Mouse (Mus musculus): ENCODE data around the gene Arhgap6. TPM values are rescaled to one million over a fixed set of nuclear protein-coding genes. Genes with fewer than 3 reads are reported as not detected.
A peak's percentile ranks its signal among the peaks of the same experiment; 100 is the strongest.

Gene Arhgap6
- 1.5 and 1.9 TPM in 2 replicates for polyA plus RNA-seq (2012; ENCODE audit: insufficient read depth, insufficient read length, missing spikeins)

DNA sequence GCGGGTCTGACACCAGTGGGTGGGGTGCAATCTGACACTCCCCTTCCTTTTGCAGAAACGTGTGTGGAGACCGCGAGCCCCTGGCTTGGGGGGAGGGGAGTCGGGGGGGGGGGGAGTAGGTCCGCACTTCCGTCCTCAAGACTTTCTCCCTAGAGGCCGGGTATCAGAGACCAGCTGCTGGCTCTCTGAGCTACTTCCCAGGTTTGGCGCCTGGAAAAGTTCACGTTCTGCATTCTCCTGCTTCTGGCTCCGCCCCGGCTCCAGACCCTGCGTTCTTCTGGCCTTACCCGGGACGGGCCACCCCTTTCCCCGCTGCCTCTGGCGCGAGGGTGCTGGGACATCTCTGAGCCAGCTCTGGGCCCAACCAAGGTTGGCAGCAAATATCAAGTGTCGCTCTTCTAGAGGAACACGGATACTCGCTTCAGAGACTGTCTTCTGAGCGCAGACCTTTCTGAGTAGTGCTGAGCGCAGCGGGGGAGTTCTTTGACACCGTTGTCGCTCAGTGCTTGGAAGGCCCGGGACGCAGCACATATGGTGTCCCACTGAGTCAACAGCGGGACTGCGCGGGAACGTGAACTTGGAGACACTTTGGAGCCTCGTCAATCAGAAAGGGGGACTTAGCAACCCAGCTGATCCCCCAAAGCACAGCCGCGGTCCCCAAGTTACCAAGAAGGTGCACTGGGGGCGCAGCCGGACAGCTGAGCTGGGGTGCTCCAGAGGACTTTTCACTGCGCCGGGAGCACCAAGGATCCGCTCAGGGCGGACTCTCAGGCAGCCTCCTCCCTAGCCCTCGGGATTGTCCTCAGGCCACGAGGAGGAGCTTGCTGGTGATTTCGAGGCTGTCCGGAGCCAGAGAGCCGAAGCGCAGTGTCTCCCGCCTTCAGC is at the start of gene Arhgap6:
TSS of gene Arhgap6 (plus strand) at position 126 of the 885 bp plus-strand sequence.
- H3K27ac ChIP-seq (replicated peaks; ENCODE audit: low read depth, low read length) = no peak within 1 kb of the TSS
- no peaks in the 10 kb centered on the region for H3K4me1 ChIP-seq (ENCODE audit: control insufficient read depth, insufficient read depth, insufficient read length, low read length)
- H3K4me3 ChIP-seq (ENCODE audit: insufficient read depth, low read depth, low read length) = peak within 1 kb of the TSS; percentile 59

DNA sequence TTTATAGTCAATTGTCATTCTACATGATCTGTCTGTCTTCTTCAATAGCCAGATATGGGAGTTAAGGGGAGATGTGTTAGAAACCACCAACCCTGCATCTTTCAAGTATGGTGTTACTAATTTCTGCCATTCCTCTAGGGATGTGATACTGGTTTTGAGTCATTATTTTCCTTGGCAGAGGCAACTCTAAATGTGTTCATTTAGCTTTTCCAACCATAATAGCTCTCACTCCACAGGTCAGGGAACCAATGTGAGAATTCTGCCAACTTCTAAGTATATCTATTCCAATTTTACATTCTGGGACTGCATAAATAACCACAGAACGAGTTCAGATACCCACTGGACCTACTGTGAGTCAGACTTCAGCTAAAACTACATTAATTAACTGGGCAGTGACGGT is 47.9 kb upstream of the Arhgap6 start:
- H3K27ac ChIP-seq (replicated peaks; ENCODE audit: low read depth, low read length) = no peak overlapping the region
- H3K4me3 ChIP-seq (ENCODE audit: insufficient read depth, low read depth, low read length) = no peak overlapping the region
- H3K4me1 ChIP-seq (ENCODE audit: control insufficient read depth, insufficient read depth, insufficient read length, low read length) = no peaks in the 10 kb centered on the region

DNA sequence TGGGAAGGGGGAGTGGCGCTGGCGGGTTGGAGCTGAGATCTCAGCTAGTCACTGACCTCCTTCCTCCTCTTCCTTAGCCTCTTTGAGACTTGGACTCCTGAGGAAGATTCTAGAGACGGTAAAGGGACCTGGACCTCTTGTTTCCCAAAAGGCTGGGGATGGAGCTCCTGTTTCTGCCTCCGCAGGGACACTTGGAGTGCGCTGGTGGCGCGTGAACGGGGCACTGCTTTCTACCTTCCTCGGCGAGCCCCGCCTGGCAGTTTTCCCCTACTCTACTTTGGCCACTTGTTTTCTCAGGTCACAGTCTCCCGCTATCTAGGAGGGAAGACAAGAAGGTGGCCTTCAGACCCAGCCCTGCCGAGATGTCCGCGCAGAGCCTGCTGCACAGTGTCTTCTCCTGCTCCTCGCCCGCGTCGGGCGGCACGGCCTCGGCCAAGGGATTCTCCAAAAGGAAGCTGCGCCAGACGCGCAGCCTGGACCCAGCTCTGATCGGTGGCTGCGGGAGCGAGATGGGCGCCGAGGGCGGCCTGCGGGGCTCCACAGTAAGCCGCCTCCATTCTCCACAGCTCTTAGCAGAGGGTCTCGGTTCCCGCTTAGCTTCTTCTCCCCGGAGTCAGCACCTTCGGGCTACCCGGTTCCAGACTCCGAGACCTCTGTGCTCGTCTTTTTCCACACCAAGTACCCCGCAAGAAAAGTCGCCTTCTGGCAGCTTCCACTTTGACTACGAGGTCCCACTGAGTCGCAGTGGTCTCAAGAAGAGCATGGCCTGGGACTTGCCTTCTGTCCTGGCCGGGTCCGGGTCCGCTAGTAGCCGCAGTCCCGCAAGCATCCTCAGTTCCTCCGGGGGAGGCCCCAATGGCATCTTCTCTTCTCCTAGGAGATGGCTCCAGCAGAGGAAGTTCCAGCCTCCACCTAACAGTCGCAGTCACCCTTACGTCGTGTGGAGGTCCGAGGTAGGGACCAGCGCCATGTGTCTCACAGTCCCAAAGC is 1.3 kb downstream of the Arhgap6 start:
- no peak overlapping the region for H3K27ac ChIP-seq (replicated peaks; ENCODE audit: low read depth, low read length)
- no peaks in the 10 kb centered on the region for H3K4me1 ChIP-seq (ENCODE audit: control insufficient read depth, insufficient read depth, insufficient read length, low read length)
- H3K4me3 ChIP-seq (ENCODE audit: insufficient read depth, low read depth, low read length) = peak overlapping the region; percentile 59

DNA sequence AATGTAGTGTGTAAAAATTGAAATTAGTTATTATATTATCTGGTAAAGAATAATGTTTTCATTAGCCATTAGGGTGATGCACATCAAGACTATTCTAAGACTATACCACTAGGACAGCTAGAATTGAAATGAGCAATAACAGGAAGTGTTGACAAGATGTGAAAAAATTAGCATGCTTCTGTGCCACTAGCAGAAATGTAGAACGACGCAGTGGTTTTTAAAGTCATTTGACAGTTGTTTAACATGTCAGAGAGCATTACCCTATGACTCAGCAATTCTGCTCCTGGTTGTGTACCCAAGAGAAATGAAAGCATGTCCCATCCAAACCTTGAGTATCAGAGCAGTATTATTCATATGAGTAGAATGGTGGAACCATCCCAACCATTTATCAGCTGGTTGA is 9.8 kb downstream of the Arhgap6 start:
- Histone ChIP-seq H3K27ac (replicated peaks; ENCODE audit: low read depth, low read length) (no peak overlapping the region), H3K4me3 (ENCODE audit: insufficient read depth, low read depth, low read length) (no peak overlapping the region), H3K4me1 (ENCODE audit: control insufficient read depth, insufficient read depth, insufficient read length, low read length) (no peaks in the 10 kb centered on the region)

DNA sequence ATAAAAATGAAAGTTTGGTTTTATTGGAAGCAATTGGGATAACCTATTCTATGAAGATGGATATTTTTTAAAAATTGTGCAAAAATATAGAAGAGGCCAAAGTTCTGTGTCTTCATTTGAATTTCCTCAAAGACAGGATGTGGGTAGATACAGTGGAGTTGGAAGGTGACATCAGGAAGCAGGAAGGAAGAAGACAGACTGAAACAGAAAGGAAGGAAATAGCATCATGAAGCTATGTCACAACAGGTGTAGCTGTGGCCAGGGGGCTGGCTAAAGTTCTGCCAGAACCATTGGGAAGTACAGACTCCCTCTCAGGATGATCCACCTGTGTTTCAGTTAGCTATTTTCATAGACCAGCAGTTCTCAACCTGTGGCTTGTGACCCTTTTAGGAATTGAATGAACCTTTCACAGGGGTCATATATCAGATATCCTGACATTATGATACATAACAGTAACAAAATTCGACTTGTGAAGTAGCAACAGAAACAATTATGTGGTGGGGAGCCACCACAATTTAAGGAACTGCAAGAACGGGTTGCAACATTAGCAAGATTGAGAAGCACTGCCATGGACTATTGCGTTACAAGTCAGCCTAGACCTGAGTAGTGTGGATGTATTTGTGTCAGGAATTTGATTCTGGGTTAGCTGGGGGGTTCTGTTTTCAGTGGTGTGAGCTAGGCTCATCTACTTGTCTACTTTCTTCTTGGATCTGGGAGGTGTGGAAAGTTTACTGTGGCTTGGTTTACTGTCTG is 15.8 kb downstream of the Arhgap6 start:
- Histone ChIP-seq H3K4me3 (ENCODE audit: insufficient read depth, low read depth, low read length) (no peak overlapping the region), H3K4me1 (ENCODE audit: control insufficient read depth, insufficient read depth, insufficient read length, low read length) (no peaks in the 10 kb centered on the region), H3K27ac (replicated peaks; ENCODE audit: low read depth, low read length) (no peak overlapping the region)

DNA sequence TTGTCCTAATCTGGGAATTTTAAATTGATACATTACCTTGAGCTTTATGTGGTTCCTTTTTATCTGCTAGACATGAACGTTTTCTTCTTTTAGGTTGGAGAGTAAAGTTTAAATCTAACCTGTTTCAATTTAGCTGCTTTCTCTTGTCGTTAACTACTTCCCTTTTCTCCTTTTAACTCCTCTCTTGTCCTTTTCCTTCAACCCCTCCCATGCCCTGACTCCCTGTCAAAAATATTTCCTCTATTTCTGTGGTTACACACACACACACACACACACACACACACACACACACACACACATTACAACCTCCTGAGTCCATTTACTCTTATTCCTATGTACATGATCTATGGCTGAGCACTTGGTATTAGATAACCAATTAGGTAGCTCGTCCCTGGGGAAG is 24.0 kb downstream of the Arhgap6 start:
- Histone ChIP-seq H3K4me1 (ENCODE audit: control insufficient read depth, insufficient read depth, insufficient read length, low read length) (no peaks in the 10 kb centered on the region), H3K4me3 (ENCODE audit: insufficient read depth, low read depth, low read length) (no peak overlapping the region), H3K27ac (replicated peaks; ENCODE audit: low read depth, low read length) (no peak overlapping the region)

DNA sequence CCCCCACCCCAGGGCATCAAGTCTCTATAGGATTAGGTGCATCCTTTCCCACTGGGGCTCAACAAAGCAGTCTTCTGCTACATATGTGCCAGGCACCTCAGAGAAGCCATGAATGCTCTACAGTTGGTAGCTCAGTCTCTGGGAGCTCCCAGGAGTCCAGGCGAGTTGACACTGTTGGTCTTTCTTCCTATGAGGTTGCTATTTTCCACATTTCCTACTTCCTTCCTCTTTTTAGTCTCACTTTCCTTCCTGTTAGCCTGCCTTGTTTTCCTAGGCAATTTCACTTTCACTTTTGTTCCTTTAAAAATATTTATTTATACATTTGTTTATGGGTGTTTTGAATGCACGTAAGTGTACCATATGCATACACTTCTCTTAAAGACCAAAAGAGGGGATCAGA is 29.3 kb downstream of the Arhgap6 start:
- H3K4me3 ChIP-seq (ENCODE audit: insufficient read depth, low read depth, low read length) = no peak overlapping the region
- H3K27ac ChIP-seq (replicated peaks; ENCODE audit: low read depth, low read length) = no peak overlapping the region
- no peaks in the 10 kb centered on the region for H3K4me1 ChIP-seq (ENCODE audit: control insufficient read depth, insufficient read depth, insufficient read length, low read length)

DNA sequence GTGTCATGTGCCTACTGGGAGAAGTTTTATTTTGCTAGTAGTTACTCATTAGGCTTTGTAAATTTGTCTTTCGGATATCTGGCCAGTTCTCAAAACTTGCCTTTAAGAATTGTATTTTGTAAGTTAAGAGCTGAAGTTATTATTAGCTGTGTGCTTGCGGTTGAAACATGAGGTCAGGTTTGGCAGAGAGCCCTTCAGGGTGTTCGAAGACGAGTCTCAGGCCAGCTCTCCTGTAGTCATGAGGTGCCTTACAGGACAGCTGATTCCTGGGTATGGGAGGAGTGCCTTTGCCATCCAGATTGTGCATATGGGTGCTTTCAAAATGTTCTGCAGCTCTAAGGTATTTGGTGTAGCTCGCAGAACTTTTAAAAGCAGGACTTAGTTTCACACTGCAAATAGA is 37.4 kb downstream of the Arhgap6 start:
- no peak overlapping the region for H3K27ac ChIP-seq (replicated peaks; ENCODE audit: low read depth, low read length)
- H3K4me3 ChIP-seq (ENCODE audit: insufficient read depth, low read depth, low read length) = no peak overlapping the region
- no peaks in the 10 kb centered on the region for H3K4me1 ChIP-seq (ENCODE audit: control insufficient read depth, insufficient read depth, insufficient read length, low read length)

DNA sequence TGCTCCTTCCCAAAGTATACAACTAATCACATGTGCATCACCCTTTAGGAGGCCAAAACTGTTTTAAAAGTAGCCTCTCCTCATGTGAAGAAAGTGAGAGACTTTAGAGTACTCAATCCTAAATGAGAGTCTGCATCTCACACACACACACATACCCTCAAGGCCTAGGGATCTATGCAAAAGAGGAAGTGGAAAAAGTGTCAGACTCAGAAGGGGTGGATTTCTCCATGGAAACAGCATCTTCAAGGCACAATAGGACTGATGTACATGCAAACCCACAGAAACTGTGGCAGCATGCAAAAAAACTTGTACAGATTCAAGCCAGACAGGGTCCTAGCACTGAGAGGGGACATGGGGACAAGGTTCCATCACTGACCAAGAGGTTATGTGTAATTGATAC is 53.2 kb downstream of the Arhgap6 start:
- no peak overlapping the region for H3K27ac ChIP-seq (replicated peaks; ENCODE audit: low read depth, low read length)
- no peaks in the 10 kb centered on the region for H3K4me1 ChIP-seq (ENCODE audit: control insufficient read depth, insufficient read depth, insufficient read length, low read length)
- no peak overlapping the region for H3K4me3 ChIP-seq (ENCODE audit: insufficient read depth, low read depth, low read length)

DNA sequence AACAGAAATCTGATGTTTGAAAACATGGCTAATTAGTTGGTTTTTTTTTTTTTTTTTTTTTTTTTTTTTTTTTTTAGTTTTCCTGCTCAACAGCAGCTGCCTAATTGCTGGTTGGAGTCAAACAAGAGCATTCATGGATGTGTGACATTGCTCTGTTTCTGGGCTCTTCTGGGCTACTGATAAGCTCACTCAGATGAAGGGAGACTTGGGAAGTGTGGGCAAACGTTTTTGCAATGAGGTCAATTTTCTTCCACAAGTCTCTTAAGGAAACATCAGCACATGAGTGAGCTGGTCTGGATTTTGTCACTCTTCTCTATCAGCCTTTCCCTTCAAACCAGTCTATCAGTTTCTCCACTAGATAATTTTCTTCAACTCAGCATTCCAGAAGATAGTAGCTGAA is 79.8 kb downstream of the Arhgap6 start:
- no peak overlapping the region for H3K4me3 ChIP-seq (ENCODE audit: insufficient read depth, low read depth, low read length)
- H3K27ac ChIP-seq (replicated peaks; ENCODE audit: low read depth, low read length) = no peak overlapping the region
- no peaks in the 10 kb centered on the region for H3K4me1 ChIP-seq (ENCODE audit: control insufficient read depth, insufficient read depth, insufficient read length, low read length)

DNA sequence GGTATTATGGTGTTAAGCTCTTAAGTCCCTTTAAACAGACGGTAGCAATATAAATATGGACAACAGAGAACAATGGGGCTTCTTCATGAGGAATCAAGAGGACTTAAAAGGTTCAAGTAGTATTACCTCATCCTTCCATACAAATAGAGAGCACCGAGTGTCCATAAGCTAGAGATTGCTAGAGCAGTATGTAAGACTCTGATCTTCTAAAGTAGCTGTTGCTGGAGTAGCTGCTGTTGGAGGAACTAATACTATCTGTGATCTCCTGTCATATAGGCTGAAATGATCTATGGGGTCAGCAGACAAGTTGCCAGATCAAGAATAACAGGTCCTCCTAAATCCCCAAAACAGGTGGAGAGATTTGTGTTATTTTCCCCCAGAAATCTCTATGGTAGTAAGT is 108.7 kb downstream of the Arhgap6 start:
- H3K27ac ChIP-seq (replicated peaks; ENCODE audit: low read depth, low read length) = no peak overlapping the region
- H3K4me1 ChIP-seq (ENCODE audit: control insufficient read depth, insufficient read depth, insufficient read length, low read length) = no peaks in the 10 kb centered on the region
- H3K4me3 ChIP-seq (ENCODE audit: insufficient read depth, low read depth, low read length) = no peak overlapping the region

DNA sequence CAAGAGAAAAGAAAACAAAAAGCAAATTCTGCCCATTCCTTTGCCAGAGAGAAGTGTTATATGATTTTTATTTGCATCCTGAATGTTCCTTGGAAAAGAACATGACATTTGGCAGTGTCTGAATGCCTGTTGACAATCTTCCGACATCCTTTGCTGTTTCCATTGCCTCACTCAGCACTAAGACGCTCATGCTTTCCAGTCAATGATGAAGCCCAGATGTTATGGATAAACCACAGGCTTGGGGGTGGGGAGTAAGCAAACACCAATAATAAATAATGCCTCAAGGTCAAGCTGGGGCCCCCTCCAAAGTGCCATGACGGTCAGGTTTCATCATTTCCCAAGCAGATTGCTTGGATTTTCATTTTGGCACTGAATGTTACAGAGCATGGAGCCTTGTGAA is 109.2 kb downstream of the Arhgap6 start:
- Histone ChIP-seq H3K27ac (replicated peaks; ENCODE audit: low read depth, low read length) (no peak overlapping the region), H3K4me3 (ENCODE audit: insufficient read depth, low read depth, low read length) (no peak overlapping the region), H3K4me1 (ENCODE audit: control insufficient read depth, insufficient read depth, insufficient read length, low read length) (no peaks in the 10 kb centered on the region)

DNA sequence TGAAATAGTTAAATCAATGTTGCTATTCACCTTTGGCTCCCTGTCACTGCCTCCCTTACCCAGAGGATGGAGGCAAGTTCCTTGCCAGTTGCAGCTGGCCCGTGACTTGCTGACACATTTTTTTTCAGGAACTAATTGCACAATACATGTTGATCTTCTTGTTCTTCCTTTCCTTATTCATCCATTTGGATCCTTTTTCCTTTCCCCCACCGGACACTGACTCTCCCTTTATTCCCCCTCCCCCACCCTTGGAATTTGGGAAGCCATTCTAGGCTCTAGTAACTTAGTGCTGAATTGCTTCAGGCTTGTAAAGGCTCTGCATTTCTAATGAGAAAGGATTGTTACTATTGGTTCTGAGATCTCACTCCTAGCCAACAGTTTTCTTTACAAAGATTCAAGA is 112.7 kb downstream of the Arhgap6 start:
- Histone ChIP-seq H3K4me1 (ENCODE audit: control insufficient read depth, insufficient read depth, insufficient read length, low read length) (no peaks in the 10 kb centered on the region), H3K4me3 (ENCODE audit: insufficient read depth, low read depth, low read length) (no peak overlapping the region), H3K27ac (replicated peaks; ENCODE audit: low read depth, low read length) (no peak overlapping the region)

DNA sequence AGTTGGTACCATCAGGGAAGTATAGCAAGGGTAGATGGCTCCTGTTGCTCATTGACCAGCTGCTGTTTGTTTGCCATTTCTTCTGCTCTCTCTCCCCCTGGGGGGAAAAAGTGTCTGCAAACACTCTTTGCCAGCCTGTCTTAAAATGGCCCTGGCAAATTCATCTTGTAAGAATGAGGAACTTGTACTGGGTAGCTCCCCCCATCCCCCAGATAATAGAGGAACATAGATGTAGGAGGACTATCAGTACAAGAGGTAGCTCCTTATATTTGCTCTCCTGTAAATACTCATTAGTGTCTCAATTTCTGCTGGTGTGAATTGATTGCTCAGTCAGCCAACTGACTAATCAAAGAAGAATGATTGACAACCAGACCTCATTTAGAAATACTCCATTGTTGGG is 118.6 kb downstream of the Arhgap6 start:
- H3K27ac ChIP-seq (replicated peaks; ENCODE audit: low read depth, low read length) = no peak overlapping the region
- no peaks in the 10 kb centered on the region for H3K4me1 ChIP-seq (ENCODE audit: control insufficient read depth, insufficient read depth, insufficient read length, low read length)
- no peak overlapping the region for H3K4me3 ChIP-seq (ENCODE audit: insufficient read depth, low read depth, low read length)

DNA sequence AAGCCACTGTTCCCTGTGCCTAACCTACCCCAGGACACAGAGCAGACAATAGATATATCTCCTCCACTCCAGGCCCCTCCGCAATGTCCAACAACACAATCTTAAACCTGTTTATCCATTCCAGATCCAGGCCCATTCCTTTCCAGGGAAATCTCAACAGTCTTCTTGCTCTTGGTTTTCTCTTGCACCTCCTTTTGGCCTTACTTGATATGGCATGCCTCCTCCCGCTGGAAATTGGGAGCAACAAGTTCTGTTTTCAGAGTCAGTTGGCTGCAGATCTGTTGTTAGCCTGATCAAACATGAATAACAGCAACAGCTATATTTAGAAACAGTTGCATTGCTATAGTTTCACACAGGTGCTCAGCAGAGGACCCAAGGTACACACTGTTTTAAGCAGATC is 126.0 kb downstream of the Arhgap6 start:
- Histone ChIP-seq H3K27ac (replicated peaks; ENCODE audit: low read depth, low read length) (no peak overlapping the region), H3K4me3 (ENCODE audit: insufficient read depth, low read depth, low read length) (no peak overlapping the region), H3K4me1 (ENCODE audit: control insufficient read depth, insufficient read depth, insufficient read length, low read length) (no peaks in the 10 kb centered on the region)
